Mouse (Mus musculus): Measurements from ENCODE around the gene Fmo1. TPM values are rescaled to one million over a fixed set of nuclear protein-coding genes. Genes with fewer than 3 reads are reported as not detected.

Gene Fmo1
- not detected in 2 replicates for polyA plus RNA-seq (2012)

- no peaks in the 10 kb centered on the region for H3K27me3 ChIP-seq (ENCODE audit: control insufficient read depth)
- H3K9me3 ChIP-seq (ENCODE audit: control insufficient read depth, low read length), result no peaks in the 10 kb centered on the region
- H3K4me1 ChIP-seq (ENCODE audit: control insufficient read depth), result peaks cover 5% of the 10 kb centered on the region
- no peak for TF ChIP-seq TAL1 (IDR thresholded peaks at IDR 0.05; ENCODE audit: low read length)
- TF ChIP-seq GATA1 (IDR thresholded peaks at IDR 0.05; ENCODE audit: low read length), result no peak
- no peaks in the 10 kb centered on the region for H3K36me3 ChIP-seq (ENCODE audit: control insufficient read depth)
- no peak within 1 kb of the TSS for H3K4me3 ChIP-seq (replicated peaks)
Observed at GRCm38 (mm10) chr1:162866280-162866681, at the start of gene Fmo1. TSS of gene Fmo1 (minus strand) at chr1:162866610.

GRCm38 (mm10) chr1:162914932-162915556 is 48.6 kb upstream of the Fmo1 start:
- Histone ChIP-seq H3K36me3 (ENCODE audit: control insufficient read depth) (no peaks in the 10 kb centered on the region), H3K4me1 (ENCODE audit: control insufficient read depth) (no peaks in the 10 kb centered on the region), H3K9me3 (ENCODE audit: control insufficient read depth, low read length) (no peaks in the 10 kb centered on the region), H3K4me3 (replicated peaks) (no peak overlapping the region), H3K27me3 (ENCODE audit: control insufficient read depth) (no peaks in the 10 kb centered on the region)
- TF ChIP-seq TAL1 (IDR thresholded peaks at IDR 0.05; ENCODE audit: low read length), result no peak
- no peak for TF ChIP-seq GATA1 (IDR thresholded peaks at IDR 0.05; ENCODE audit: low read length)

GRCm38 (mm10) chr1:162912085-162912484 is 45.7 kb upstream of the Fmo1 start:
- Histone ChIP-seq H3K27me3 (ENCODE audit: control insufficient read depth) (no peaks in the 10 kb centered on the region), H3K36me3 (ENCODE audit: control insufficient read depth) (no peaks in the 10 kb centered on the region), H3K4me1 (ENCODE audit: control insufficient read depth) (no peaks in the 10 kb centered on the region), H3K4me3 (replicated peaks) (no peak overlapping the region), H3K9me3 (ENCODE audit: control insufficient read depth, low read length) (no peaks in the 10 kb centered on the region)
- TF ChIP-seq GATA1 (IDR thresholded peaks at IDR 0.05; ENCODE audit: low read length), result no peak
- no peak for TF ChIP-seq TAL1 (IDR thresholded peaks at IDR 0.05; ENCODE audit: low read length)

- TF ChIP-seq GATA1 (IDR thresholded peaks at IDR 0.05; ENCODE audit: low read length) (no peak), TAL1 (IDR thresholded peaks at IDR 0.05; ENCODE audit: low read length) (no peak)
- Histone ChIP-seq H3K9me3 (ENCODE audit: control insufficient read depth, low read length) (no peaks in the 10 kb centered on the region), H3K4me1 (ENCODE audit: control insufficient read depth) (no peaks in the 10 kb centered on the region), H3K27me3 (ENCODE audit: control insufficient read depth) (no peaks in the 10 kb centered on the region), H3K4me3 (replicated peaks) (no peak overlapping the region), H3K36me3 (ENCODE audit: control insufficient read depth) (no peaks in the 10 kb centered on the region)
Observed at GRCm38 (mm10) chr1:162901879-162902278, 35.5 kb upstream of the Fmo1 start.

- H3K4me1 ChIP-seq (ENCODE audit: control insufficient read depth), result no peaks in the 10 kb centered on the region
- H3K4me3 ChIP-seq (replicated peaks), result no peak within 1 kb of the TSS
- no peaks in the 10 kb centered on the region for H3K9me3 ChIP-seq (ENCODE audit: control insufficient read depth, low read length)
- TF ChIP-seq GATA1 (IDR thresholded peaks at IDR 0.05; ENCODE audit: low read length) (no peak), TAL1 (IDR thresholded peaks at IDR 0.05; ENCODE audit: low read length) (no peak)
- no peaks in the 10 kb centered on the region for H3K36me3 ChIP-seq (ENCODE audit: control insufficient read depth)
- H3K27me3 ChIP-seq (ENCODE audit: control insufficient read depth), result no peaks in the 10 kb centered on the region
Observed at GRCm38 (mm10) chr1:162897838-162898811, 31.7 kb upstream of the Fmo1 start, which contains the start of gene Fmo2. TSS of gene Fmo2 (minus strand) at chr1:162898726.

GRCm38 (mm10) chr1:162895900-162896299 is 29.5 kb upstream of the Fmo1 start:
- Histone ChIP-seq H3K36me3 (ENCODE audit: control insufficient read depth) (no peaks in the 10 kb centered on the region), H3K9me3 (ENCODE audit: control insufficient read depth, low read length) (no peaks in the 10 kb centered on the region), H3K4me1 (ENCODE audit: control insufficient read depth) (no peaks in the 10 kb centered on the region), H3K4me3 (replicated peaks) (no peak overlapping the region), H3K27me3 (ENCODE audit: control insufficient read depth) (no peaks in the 10 kb centered on the region)
- TF ChIP-seq GATA1 (IDR thresholded peaks at IDR 0.05; ENCODE audit: low read length) (no peak), TAL1 (IDR thresholded peaks at IDR 0.05; ENCODE audit: low read length) (no peak)

- no peaks in the 10 kb centered on the region for H3K4me1 ChIP-seq (ENCODE audit: control insufficient read depth)
- no peaks in the 10 kb centered on the region for H3K9me3 ChIP-seq (ENCODE audit: control insufficient read depth, low read length)
- no peaks in the 10 kb centered on the region for H3K27me3 ChIP-seq (ENCODE audit: control insufficient read depth)
- no peaks in the 10 kb centered on the region for H3K36me3 ChIP-seq (ENCODE audit: control insufficient read depth)
- H3K4me3 ChIP-seq (replicated peaks), result no peak overlapping the region
- no peak for TF ChIP-seq GATA1 (IDR thresholded peaks at IDR 0.05; ENCODE audit: low read length)
- TF ChIP-seq TAL1 (IDR thresholded peaks at IDR 0.05; ENCODE audit: low read length), result no peak
Observed at GRCm38 (mm10) chr1:162893014-162893413, 26.6 kb upstream of the Fmo1 start.

GRCm38 (mm10) chr1:162891980-162892451 is 25.6 kb upstream of the Fmo1 start:
- H3K4me1 ChIP-seq (ENCODE audit: control insufficient read depth), result no peaks in the 10 kb centered on the region
- no peak overlapping the region for H3K4me3 ChIP-seq (replicated peaks)

GRCm38 (mm10) chr1:162888646-162889045 is 22.2 kb upstream of the Fmo1 start:
- Histone ChIP-seq H3K36me3 (ENCODE audit: control insufficient read depth) (no peaks in the 10 kb centered on the region), H3K4me1 (ENCODE audit: control insufficient read depth) (no peaks in the 10 kb centered on the region), H3K4me3 (replicated peaks) (no peak overlapping the region), H3K27me3 (ENCODE audit: control insufficient read depth) (no peaks in the 10 kb centered on the region), H3K9me3 (ENCODE audit: control insufficient read depth, low read length) (no peaks in the 10 kb centered on the region; the same call in 1 of the 2 replicates)
- TF ChIP-seq GATA1 (IDR thresholded peaks at IDR 0.05; ENCODE audit: low read length) (no peak), TAL1 (IDR thresholded peaks at IDR 0.05; ENCODE audit: low read length) (no peak)

More at GRCm38 (mm10) chr1:162891980-162892451, 25.6 kb upstream of the Fmo1 start:
- TF ChIP-seq GATA1 (IDR thresholded peaks at IDR 0.05; ENCODE audit: low read length) (no peak), TAL1 (IDR thresholded peaks at IDR 0.05; ENCODE audit: low read length) (no peak)
- Histone ChIP-seq H3K27me3 (ENCODE audit: control insufficient read depth) (no peaks in the 10 kb centered on the region), H3K9me3 (ENCODE audit: control insufficient read depth, low read length) (no peaks in the 10 kb centered on the region; the same call in 1 of the 2 replicates), H3K36me3 (ENCODE audit: control insufficient read depth) (no peaks in the 10 kb centered on the region)

Data from erythroblast, embryonic 14.5 days (primary cell).